Mouse (Mus musculus): ENCODE measurements around the gene Dhx37. TPM values are rescaled to one million over a fixed set of nuclear protein-coding genes. Genes with fewer than 3 reads are reported as not detected.

Dhx37 gene
- total RNA-seq, 2 experiments from 2014 or later = 11.2 to 11.7 TPM

DNA sequence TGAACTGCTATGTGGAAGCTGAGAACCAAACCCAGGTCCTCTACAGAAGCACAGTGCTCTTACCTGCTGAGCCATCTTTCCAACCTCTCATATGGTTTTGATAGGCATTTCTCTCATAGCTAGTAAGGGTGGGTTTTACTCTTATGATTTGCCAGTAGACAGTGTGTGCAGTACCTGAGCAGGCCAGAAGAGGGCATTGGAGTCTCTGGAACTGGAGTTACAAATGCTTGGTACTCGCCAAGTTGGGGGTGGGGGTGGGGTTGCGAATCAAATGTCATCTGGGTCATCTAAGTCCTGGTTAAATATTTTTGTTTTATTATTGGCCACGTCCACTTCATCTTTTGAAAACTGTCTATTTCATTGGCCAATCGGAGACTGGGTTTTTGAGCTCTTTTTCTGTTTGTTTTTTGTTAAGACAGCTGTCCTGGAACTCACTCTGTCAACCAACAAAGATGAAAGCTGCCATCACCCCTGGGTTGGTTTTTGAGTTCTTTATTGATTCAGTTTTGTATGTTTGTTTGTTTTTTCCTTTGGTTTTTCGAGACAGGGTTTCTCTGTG is 21.9 kb downstream of the Dhx37 start:
- intact Hi-C loops (cut with DNase I) = no loop called here

GRCm38 (mm10) chr5:125409348-125410090 is 24.4 kb downstream of the Dhx37 start:
- peak in 1 of 2 experiments; percentile 51 for DNase-seq (ENCODE audit: low spot score in 2 of 2)
- intact Hi-C loops (cut with DNase I) = no loop called here

More for the DNA sequence above, 21.9 kb downstream of the Dhx37 start:
- peak in 1 of 2 experiments; percentile 52 for DNase-seq (ENCODE audit: low spot score in 2 of 2)

DNA sequence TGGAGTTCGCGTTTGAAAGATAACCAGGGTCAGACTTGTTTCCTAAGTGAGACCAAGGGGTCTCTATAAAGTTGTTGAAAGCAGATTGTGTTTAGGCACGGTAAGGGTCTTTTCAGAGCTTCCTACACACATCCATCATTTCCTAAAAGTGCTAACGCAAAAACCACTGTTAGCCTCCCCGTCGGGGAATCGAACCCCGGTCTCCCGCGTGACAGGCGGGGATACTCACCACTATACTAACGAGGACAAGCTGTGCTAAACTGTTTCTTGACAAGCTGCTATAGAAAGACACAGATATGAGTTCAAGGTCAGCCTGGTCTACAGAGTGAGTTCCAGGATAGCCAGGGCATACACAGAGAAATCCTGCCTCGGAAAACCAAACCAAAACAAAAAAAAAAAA is 25.1 kb downstream of the Dhx37 start:
- intact Hi-C loops (cut with DNase I) = no loop called here

DNA sequence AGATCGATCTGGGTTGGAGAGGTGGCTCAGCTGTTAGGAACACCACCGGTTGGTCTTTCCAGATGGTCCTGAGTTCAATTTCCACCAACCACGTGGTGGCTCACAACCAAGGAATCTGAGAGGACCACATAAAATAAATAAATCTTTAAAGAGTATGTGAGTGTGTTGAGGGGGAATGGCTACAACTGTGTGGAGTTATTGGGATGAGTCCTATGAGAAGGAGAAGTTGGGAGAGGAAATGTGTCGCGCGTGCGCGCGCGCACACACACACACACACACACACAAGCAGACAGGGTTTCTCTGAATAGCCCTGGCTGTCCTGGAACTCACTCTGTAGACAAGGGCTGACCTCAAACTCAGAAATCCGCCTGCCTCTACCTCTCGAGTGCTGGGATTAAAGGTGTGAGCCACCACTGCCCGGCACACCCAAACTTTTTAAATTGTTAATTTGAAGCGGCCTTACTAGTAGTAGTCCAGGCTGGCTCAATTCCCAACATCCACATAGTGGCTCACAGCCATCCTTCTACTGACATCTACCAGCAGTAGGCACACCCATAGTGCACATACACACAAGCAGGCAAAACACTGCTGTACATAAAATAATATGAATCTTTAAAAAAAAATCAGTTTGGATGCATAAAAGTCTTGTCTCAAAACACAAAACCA is 25.9 kb downstream of the Dhx37 start:
- DNase-seq (ENCODE audit: low spot score in 2 of 2) = no peak
- intact Hi-C loops (cut with DNase I) = no loop called here

More for the DNA sequence above, 25.1 kb downstream of the Dhx37 start:
- peak; percentile 84 to 88 for DNase-seq (ENCODE audit: low spot score in 2 of 2)

GRCm38 (mm10) chr5:125407020-125407830 is 26.7 kb downstream of the Dhx37 start:
- intact Hi-C loops (cut with DNase I) = no loop called here
- DNase-seq (ENCODE audit: low spot score in 2 of 2) = no peak

DNA sequence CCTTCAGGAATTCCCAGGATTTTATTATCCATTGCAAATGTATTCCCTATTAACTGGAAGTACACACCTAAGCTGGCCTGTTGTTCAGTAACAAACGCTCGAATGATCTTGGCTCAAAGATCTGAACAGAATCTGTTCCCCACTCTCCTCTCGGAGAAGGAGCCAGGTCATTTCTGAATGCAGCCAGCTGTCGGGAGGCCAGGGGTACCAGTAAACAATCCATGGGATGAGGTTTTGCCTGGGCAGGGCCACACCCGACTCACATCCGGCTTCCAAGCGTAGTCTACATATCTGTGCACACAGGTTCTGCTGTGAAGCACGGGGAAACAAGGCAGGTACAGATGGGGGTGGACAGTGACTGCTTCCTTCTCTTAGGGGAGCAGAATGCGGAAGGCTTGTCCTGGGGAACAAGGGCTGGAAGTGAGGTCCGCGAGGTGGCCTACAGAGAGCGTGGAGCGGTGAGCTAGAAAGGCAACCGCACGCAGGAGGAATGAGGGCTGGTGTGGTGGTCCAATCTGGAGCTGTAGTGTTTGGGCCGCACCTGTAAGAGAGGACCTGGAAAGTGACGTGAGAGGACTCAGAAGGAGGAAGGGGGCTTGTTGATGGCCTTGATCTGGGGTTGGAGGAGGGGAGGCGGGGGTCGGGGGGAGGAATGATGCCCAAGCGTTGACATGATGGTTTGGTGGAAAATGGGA is 27.5 kb downstream of the Dhx37 start:
- DNase-seq (ENCODE audit: low spot score in 2 of 2) = peak; percentile 73 to 77
- intact Hi-C loops (cut with DNase I) = no loop called here

DNA sequence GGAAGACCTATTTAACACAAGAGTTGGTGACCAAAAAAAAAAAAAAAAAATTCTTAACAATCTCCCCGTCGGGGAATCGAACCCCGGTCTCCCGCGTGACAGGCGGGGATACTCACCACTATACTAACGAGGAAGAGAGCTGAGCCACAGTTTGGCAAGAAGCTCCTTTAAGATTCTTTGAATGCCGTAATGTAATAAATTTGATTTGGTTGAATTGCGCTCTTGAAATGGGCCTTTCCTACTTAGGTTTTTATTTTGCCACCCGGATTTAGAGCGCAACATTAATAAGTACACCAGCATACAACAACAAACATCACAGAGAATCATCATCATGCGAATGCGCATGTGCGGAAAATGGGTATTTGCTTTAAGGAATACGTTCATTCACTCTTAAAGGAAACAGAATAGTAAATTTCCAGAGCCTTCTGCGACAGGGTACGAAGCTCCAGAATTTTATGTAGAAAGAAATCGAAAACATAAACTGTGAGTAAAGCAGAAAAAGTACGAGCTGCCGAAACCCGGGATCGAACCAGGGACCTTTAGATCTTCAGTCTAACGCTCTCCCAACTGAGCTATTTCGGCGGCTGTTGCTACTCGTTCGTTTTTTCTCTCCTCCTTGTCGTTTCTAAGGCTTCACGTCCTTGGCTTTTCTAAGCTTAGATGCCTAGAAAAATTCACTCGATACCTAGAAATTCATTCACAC is 28.2 kb downstream of the Dhx37 start:
- peak; percentile 84 to 88 for DNase-seq (ENCODE audit: low spot score in 2 of 2)
- intact Hi-C loops (cut with DNase I) = loop anchor here (1.0 kb wide), 1 partner anchor 16 kb away; the partner anchor contains the start of gene Gm10382

- DNase-seq (ENCODE audit: low spot score in 2 of 2) = peak; percentile 72 to 76
- intact Hi-C loops (cut with DNase I) = loop anchor here (1.0 kb wide), 1 partner anchor 16 kb away; the partner anchor contains the start of gene Gm10382
Observed at GRCm38 (mm10) chr5:125404903-125405545, 28.9 kb downstream of the Dhx37 start.

DNA sequence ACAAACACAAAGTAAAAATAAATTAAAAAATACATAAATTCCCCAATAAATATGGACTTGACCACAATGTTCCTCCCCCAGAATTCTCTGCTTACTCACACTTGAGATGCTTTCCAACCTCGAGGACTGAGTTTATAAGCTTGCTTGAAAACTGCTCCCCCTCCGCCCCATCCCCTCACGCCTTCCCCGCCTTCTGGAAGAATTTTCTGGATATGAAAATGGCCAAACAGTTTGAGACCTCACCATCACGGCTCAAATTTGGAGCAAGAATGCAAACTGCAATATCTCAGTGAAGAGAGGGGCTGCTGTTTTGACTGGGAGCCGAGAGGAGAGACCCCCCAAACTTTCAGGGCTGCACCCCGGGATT is 29.4 kb downstream of the Dhx37 start:
- intact Hi-C loops (cut with DNase I) = no loop called here
- no peak for DNase-seq (ENCODE audit: low spot score in 2 of 2)

DNA sequence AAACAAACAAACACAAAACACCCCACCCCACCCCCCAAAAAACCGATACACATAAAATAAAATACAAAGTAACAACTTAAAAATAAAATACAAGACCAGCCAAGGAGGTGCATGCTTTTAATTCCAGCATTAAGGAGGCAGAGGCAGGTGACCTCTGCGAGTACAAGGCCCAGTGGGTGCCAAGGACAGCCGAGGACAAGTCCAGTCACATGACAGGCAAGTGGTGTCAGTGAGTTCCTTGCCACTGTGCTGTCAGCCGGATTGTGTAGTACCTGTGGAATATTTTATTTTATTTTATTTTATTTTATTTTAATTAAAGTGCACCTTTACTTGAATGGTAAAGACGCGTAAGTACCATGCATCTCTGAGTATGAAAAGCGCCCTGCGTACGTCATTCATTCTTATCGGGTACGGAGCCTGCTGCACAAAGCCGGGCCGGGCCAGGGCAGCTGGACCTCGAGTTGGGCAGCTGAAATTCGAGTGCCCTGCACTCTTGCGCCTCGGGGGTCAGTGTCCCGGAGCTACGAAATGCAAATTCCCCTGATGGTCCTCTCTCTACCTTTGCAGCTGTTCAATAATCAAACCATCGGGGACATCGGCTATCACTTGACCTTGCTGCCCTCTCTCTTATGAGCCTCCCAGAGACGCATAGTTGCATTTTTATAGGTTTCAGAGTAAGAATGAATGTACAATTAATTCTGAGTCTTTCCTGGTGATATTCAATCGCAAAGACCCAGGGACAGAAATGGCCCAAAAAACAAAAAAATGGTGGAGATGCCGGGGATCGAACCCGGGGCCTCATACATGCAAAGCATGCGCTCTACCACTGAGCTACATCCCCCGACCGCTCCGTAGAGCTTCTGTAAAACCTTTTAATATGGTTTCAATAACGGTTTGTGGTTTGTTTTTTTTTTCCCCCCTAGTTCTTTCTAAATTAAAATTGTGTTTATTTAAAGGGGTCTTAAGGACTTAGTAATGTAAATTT is 30.1 kb downstream of the Dhx37 start:
- intact Hi-C loops (cut with DNase I) = no loop called here
- peak; percentile 70 to 79 for DNase-seq (ENCODE audit: low spot score in 2 of 2)

DNA sequence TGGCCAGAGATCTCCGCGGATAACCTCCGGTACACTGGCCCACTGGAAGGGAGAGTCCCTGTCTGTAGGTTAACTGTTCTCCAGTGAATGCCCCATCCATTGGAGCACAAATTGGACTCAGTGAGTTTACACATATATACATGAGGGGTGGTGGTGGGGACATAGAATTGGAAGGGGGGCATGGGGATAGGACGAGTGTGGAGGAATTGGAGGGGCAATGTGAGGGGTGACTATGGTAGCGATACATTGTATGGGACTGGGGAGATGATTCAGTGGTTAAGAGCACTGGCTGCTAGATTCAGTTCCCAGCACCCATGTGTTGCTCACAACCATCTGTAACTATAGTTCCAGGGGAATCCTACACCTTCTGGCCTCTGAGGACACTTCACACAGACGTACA is 30.9 kb downstream of the Dhx37 start:
- no peak for DNase-seq (ENCODE audit: low spot score in 2 of 2)
- intact Hi-C loops (cut with DNase I) = no loop called here

GRCm38 (mm10) chr5:125402476-125402875 is 31.4 kb downstream of the Dhx37 start:
- DNase-seq (ENCODE audit: low spot score in 2 of 2) = no peak
- intact Hi-C loops (cut with DNase I) = no loop called here

DNA sequence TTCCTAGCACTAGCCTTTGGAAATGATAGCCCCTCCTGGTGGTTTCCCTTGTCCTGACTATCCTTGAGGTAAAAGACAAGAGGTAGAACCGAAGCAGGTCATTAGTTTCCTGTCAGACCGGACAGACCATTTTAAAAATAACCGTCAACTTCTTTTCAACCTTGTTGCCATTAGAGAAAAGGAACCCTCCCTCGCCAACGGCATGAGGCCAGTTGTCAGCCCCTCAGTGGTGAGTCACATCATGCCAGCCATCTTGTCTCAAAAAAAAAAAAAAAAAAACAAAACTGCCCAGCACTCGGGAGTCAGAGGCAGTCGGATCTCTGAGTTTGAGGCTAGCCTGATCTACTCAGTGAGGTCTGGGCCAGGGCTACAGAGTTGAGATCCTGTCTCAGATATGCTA is 33.0 kb downstream of the Dhx37 start:
- intact Hi-C loops (cut with DNase I) = no loop called here
- no peak for DNase-seq (ENCODE audit: low spot score in 2 of 2)

- intact Hi-C loops (cut with DNase I) = no loop called here
- no peak for DNase-seq (ENCODE audit: low spot score in 2 of 2)
Observed at GRCm38 (mm10) chr5:125395008-125395407, 38.9 kb downstream of the Dhx37 start.

DNA sequence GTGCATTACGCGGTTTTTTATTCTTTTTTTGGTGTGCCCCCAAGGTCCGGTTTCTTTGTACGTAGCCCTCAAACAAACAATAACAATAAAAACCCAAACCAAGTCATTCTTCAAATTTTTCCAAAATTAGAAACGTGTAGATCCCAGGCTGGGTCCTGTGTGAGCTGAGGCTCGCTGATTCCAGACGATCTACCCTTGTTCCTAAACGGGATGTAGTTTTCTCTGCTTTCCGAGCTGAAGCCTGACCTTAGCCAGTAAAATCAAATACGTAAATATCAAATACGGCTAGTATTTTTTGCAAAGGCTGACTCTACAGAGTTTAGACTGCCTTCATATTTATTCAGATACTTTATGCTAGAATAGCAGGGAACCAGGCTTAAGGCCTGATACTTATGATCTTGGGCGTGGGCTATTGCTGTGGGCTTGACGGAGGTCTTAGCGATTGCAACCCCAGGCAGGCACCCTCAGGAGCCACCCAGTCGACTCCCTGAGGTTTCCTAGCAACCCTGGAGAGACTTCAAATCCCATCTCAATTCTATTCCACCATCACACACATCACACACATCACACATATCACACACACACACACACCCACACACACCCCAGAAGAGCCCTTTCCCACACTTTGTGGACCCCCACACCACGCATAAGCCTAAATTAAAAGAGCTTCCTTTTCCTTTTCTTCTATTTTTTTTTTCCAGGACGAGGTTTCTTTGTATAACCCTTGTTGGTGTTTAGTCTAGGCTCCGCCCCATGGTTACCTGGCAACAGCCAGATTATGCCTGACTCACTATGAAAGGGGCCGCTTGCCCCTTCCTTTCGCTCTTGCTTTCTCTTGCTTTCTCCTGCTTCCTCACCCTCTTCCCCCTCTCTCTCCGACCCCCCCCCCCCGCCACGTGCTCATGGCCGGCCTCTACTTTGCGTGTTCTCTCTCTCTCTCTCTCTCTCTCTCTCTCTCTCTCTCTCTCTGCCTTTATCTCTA is 40.0 kb downstream of the Dhx37 start:
- DNase-seq (ENCODE audit: low spot score in 2 of 2) = peak; percentile 64 to 65
- intact Hi-C loops (cut with DNase I) = no loop called here

All from left cerebral cortex, postnatal 36 days (tissue).